Mouse (Mus musculus): Measurements from ENCODE around the gene Ist1.

Gene Ist1

DNA sequence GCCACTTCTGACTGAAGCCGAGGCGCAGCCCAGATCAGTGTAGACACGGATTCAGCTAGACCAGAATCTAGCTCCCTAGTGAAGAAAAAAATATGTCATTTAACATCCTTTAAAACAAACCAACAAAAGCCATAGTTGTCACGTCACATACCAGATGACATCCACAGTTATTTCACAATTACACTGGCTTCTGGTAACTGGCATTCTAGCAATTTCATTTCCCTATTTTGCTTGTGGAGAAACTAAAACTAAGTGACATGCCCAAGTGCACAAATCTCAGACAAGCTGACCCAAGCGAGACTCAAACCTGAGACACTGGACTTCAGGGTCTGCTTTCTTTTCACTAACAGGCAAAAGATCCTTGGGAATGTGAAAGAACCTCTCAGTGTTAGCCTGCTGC is 10.9 kb downstream of the Ist1 start:
- DNase-seq (ENCODE audit: extremely low spot score, low read depth, low spot score), result no peak

DNA sequence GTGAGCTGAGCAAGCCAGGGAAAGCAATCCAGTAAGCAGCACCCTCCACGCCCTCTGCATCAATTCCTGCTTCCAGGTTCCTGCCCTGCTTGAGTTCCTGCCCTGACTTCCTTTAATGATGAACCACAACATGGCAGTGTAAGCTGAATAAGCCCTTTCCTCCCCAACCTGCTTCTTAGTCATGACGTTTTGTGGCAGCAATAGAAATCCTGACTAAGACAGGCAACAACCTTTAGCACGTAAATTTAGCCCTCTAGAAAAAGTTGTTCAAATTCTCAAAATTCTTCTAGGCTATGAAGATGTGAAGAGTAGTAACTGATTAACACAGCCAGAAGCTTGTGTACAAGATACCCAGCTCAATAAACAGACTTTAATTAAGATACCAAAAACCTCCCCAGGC is 11.5 kb downstream of the Ist1 start:
- DNase-seq (ENCODE audit: extremely low spot score, low read depth, low spot score), result no peak

DNA sequence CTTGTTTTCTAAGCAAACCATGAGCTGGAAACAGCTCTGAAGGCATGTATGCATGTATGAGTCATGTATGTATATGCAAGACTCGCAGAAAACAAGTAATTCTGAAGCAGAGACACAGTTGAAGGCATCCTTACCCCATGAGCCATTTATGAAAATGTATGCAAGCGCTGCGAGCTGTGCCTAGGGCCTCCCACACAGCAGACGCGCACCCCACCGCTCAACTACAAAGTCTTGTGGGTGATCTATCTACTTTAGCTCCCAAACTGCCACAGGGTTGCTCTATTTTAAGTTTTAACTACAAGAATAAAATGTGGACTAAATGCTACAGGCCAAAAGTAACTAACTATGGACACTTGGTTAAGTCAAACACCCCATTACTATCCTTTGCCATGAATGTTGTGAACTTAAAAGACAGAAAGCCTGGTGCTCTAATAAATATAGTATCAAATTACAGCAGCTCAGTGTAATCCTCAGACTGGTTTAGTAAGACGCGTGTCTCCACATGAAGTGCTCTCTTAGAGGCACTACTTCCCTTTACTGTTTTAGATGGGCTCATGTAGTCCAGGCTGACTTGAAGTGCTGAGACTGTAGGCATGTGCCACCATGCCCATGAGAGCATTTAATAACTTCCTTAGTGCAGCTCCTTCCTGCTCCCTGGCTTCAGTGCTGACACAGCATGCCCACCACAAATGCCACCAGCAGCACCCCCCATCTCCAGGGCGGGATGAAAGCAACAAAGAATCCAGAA is 17.0 kb downstream of the Ist1 start:
- DNase-seq (ENCODE audit: extremely low spot score, low read depth, low spot score), result no peak

DNA sequence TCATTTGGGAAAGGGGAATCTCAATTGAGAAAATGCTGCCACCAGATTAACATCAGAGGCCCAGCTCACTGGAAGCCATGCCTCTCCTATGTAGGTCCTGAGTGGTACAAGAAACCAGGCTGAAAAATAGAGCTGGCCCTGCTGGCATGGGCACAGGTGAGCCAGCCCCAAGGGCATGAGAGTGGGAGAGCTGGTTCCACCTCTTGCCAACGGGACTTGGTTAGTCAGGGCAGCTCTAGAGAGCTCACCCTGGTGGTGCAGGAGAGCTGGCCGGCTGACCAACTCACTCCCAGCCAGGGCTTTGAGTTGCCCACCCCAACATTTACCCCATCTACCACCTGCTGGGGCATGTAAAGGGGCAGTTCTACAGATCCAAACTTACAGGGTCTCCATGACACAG is 19.5 kb downstream of the Ist1 start:
- no peak for DNase-seq (ENCODE audit: extremely low spot score, low read depth, low spot score)

DNA sequence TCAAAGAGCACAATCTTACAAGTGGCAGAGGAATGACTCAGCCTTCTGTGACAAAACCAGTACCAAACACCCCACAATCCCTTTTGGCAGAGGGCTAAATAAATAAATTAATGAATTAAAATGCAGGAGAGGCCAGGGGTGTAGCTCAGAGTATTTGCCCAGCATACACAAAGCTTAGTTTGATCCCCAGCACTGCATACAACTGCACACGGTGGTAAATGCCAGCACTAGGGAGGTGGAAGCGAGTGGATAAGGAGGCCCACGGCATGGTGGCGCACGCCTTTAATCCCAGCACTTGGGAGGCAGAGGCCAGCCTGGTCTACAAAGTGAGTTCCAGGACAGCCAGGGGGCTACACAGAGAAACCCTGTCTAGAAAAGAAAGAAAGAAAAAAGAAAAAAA is 20.4 kb downstream of the Ist1 start:
- no peak for DNase-seq (ENCODE audit: extremely low spot score, low read depth, low spot score)

DNA sequence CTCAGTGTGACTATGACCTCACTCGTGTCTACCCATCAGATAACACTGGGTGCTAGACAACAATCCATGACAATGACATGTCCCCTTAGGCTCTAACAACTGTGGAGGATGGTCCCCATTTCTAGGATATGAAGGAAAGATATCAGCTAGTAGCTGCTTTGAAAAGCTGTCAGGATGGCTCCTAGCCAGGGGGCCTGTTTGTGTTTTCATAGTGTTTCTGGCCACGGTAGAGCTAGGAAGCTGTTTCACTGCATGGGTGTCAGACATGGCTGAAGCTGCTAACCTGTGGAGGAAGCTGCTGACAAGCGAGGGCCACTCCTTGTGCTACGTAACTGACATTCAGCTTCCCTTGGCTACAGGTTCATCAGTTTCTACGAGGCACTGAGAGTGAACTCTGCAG is 26.4 kb downstream of the Ist1 start:
- no peak for DNase-seq (ENCODE audit: extremely low spot score, low read depth, low spot score)

DNA sequence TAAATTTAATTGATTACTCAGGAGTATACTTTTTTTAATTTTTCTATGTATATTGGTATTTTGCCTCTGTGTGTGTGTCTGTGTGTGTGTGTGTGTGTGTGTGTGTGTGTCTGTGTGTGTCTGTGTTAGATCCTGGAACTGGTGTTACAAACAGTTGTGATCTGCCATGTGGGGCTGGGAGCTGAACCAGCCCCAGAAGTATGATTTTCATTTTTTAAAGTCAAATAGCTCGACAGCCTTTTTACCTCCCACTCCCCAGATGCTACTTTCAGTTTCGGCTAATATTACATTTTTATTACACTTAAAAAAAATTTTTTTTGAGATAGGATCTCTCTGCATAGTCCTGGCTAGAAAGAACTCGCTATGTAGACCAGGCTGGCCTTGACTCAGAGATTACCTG is 30.7 kb downstream of the Ist1 start:
- DNase-seq (ENCODE audit: extremely low spot score, low read depth, low spot score), result no peak

DNA sequence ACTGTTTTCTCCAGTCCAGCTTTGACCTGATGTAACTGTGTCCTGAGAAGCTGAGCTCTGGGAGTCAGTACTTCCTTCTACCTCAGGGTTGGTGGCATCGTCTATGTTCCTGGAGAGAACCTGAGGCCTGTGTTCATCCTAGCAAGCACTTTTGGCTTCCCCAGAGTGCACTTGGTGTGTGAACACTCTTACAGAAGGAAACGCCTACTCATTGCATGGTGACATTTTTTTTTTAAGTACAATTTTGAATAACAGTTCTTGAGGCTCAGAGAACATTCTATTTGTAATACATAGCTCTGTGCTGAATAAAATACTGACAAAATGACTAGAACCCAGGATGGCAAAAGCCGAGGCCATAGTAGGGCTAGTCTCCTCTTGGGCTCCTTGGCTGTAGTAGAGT is 36.2 kb downstream of the Ist1 start:
- no peak for DNase-seq (ENCODE audit: extremely low spot score, low read depth, low spot score)

DNA sequence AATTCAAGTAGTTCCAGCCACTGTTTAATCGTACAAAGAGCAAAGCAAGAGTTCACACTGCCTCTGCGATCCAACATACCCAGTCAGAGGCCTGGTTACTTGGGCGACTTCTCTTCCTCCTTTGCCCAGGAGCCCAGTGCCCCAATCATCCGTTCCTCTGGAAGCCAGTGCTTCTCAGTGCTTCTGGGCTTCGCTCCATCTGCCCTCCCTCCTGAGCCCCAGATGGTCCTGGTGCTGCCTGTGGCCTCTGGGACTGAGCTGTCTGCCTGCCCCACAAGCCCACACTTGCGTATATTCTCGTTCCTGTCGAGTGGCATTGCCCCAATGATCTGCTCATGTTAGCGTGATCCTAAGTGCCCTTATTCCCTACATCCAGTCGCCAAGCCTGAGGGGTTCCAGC is 42.3 kb downstream of the Ist1 start:
- no peak for DNase-seq (ENCODE audit: extremely low spot score, low read depth, low spot score)

DNA sequence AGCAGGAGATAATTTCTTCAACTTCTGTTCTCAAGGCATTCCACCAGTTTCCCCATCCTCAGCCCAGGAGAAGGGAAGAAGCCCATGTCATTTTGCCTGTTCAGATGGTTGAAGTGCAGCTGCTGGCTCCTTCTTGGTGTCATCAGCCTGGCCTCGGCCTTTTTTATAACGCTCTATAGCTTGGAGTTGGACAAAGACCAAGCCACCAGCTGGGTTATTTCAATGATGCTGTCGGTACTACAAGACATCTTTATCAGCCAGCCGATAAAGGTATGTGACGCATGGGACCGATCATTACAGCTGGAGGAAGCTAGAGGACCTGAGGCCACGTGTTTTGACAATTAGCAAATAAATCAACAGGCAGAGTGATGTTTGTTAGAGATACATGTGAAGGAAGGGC is 44.6 kb downstream of the Ist1 start:
- DNase-seq (ENCODE audit: extremely low spot score, low read depth, low spot score), result no peak

DNA sequence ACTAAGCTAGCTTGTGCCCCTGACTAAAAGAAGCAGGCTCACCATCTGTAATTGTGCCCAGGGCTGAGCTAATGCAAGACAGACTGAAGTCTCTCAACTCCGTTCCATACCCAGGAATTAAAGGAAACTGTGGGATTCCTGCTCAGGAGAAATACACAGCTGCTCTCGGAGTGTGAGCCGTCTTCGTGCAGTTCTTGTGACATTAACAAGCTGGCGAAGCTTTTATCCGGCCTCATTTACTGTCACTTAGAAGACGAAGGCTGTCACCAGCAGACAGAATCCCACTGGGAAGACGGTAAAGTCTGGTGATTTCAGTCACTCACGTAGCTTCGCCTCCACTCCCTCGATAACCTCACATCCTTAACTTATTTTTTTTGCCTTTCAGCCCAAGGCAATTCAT is 45.7 kb downstream of the Ist1 start:
- no peak for DNase-seq (ENCODE audit: extremely low spot score, low read depth, low spot score)

DNA sequence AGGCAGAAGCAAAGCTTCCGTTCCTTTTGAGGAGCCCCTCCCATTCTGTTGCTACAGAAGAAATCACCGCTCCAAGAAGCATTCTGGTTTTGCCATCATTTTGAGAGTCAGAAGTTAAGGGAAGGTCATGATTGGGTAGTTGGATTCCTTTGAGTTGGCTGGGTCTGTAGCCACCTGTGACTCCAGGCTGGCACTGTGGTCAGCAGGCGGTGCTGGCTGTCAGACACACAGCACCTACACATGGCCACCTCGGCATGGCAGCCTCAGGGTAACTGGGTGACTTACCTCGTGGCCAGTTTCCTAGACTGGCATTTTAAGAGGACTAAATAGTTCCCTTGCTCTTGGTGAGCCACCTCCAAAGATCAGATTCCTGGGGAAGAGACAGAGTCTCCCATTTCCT is 51.8 kb downstream of the Ist1 start:
- DNase-seq (ENCODE audit: extremely low spot score, low read depth, low spot score), result no peak

DNA sequence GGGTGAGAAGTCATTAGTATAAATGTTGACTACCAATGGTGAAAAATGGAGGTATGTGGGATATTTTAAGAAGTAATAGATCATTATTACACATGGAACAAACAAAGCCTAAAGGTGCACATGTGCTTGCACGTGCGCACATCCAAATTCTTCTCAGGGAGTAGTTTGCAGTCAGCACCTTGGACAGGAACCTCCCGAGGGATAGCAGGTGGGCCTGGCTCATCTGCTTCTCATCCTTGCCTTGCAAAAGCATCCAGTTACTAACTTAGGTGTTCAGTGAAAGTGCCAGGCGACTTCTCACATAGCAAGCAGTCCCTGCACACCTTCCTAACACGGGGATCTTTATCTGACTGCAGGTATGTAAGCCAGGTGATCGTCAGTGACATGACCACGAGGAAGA is 52.6 kb downstream of the Ist1 start:
- DNase-seq (ENCODE audit: extremely low spot score, low read depth, low spot score), result no peak

DNA sequence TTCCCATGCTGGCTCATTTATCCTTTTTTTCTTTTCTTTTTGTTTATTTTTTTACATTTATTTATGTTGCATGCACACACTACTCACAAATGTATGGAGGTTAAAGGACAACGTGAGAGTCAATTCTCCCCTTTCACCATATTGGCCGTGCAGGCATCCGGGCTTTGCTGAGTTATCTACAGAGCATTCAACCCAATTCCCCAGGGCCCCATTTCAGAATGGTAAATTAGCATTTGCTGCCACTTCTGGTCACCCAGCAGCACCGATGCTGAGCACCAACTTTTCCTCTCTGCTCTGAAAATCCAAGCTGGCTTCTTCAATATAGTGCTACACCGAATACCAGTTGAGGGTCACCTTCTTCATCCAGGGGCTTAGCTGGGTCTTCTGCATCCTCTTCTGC is 54.2 kb downstream of the Ist1 start:
- DNase-seq (ENCODE audit: extremely low spot score, low read depth, low spot score), result no peak

DNA sequence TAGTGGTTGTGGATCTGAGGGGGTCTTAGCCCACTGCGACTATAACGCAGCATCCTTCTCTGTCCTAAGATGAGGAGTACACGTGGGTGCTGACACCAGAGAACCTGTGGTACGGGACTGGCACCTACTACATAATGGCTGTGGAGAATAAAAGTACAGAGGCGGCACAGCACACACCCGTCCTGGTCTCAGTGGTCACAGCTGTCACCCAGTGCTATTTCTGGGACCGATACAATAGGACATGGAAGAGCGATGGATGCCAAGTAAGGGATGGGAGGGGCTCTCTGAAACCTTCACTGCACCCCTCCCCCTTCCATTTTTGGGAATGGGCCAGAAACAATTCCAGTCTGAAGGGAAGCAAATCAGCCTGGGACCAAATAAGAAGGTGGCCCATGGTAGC is 57.9 kb downstream of the Ist1 start:
- no peak for DNase-seq (ENCODE audit: extremely low spot score, low read depth, low spot score)

DNA sequence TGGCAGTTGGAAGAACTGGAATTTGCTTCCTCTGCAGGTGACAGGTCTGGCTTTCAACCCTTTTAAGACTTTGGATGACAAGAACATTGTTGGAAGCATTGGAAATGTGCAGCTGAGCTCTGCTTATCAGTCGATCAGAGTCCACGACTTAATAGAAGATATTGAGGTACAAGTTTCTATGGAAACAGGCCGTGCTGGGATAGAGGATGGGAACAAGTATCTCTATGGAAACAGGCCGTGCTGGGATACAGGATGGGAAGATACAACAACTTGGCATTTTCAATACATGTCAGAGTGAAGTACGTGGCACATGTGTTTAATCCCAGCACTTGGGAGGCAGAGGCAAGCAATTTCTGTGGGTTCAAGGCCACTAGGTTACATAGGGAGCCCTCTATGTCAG is 60.6 kb downstream of the Ist1 start:
- DNase-seq (ENCODE audit: extremely low spot score, low read depth, low spot score), result no peak

DNA sequence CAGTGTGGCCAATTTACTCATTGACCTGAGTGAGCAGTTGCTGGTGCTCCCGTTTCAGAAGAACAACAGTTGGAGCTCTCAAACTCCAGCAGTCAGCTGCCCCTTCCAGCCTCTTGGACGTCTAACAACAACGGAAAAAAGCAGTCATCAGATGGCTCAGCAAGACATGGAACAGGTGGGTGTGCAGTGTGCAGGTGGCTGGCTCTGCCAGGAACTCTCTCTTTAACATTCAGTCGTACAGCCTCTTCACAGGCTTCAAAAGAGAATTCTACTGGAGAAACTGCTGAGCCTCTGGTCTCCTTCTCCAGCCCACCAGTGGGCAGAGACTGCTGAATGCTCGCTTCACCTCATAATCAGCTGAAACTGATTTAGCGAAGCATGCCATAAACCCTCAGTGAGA is 64.4 kb downstream of the Ist1 start:
- DNase-seq (ENCODE audit: extremely low spot score, low read depth, low spot score), result no peak
